Mouse (Mus musculus) kidney, postnatal 0 days (tissue): ENCODE measurements around the gene Inka1. TPM values are rescaled to one million over a fixed set of nuclear protein-coding genes. Genes with fewer than 3 reads are reported as not detected.

Experiments
- ATAC-seq: fragments of 200-750 bp; cut with Nextera tagmentation; replicated peaks from 2 replicates; pipeline ENCODE4 v1.8.0; 2017; ENCODE audit warnings: low read depth, moderate number of reproducible peaks, moderate TSS enrichment, moderate library complexity; ENCODE audit not compliant: low FRiP score
- DNase-seq: peaks from one replicate; pipeline ENCODE4 v3.0.0-alpha.2; 2016; ENCODE audit warnings: low spot score
- H3K27ac ChIP-seq: fragments of 300-500 bp; sonication (generic); 2 replicates; pipeline ENCODE4 v1.5.1; 2014; ENCODE audit warnings: mild to moderate bottlenecking
- H3K27me3 ChIP-seq: fragments of 300-500 bp; sonication (generic); 2 replicates; pipeline ENCODE4 v1.6.1; 2014; ENCODE audit warnings: low read length, mixed read lengths; ENCODE audit not compliant: insufficient read depth
- H3K36me3 ChIP-seq: fragments of 300-500 bp; sonication (generic); 2 replicates; pipeline ENCODE4 v1.6.1; 2014; ENCODE audit warnings: low read length, mixed read lengths; ENCODE audit not compliant: insufficient read depth
- H3K4me1 ChIP-seq: fragments of 300-500 bp; sonication (generic); replicated peaks from 2 replicates; pipeline ENCODE4 v1.6.1; 2014; ENCODE audit warnings: antibody characterized with exemption, low read length, mixed read lengths; ENCODE audit not compliant: insufficient read depth
- H3K4me2 ChIP-seq: fragments of 300-500 bp; sonication (generic); 2 replicates; pipeline ENCODE4 v1.6.1; 2014; ENCODE audit warnings: mild to moderate bottlenecking, low read length, moderate library complexity, mixed read lengths
- H3K4me3 ChIP-seq: fragments of 300-500 bp; sonication (generic); replicated peaks from 2 replicates; pipeline ENCODE4 v1.5.1; 2014; ENCODE audit warnings: low read depth, low read length
- H3K9ac ChIP-seq: fragments of 300-500 bp; sonication (generic); 2 replicates; pipeline ENCODE4 v1.6.1; 2014; ENCODE audit warnings: low read depth, low read length
- H3K9me3 ChIP-seq: fragments of 300-500 bp; sonication (generic); replicated peaks from 2 replicates; pipeline ENCODE4 v1.6.1; 2016; ENCODE audit warnings: low read length, inconsistent platforms, mixed read lengths
- CTCF ChIP-seq: IDR thresholded peaks from 2 replicates; pipeline ENCODE4 v1.5.1; 2016; ENCODE audit warnings: antibody characterized with exemption, low read depth, mild to moderate bottlenecking, moderate library complexity
- WGBS: fragments of 180-500 bp; shearing (Covaris S2); extraction: QIAGEN DNeasy Blood & Tissue Kit; methylation state at CpG from one replicate; pipeline ENCODE4 v1.1.7; 2014; 5-methylcytosine and 5-hydroxymethylcytosine counted together
- polyA plus RNA-seq: library from polyadenylated mRNA; unstranded; fragments of >200 nt; fragmentation: Nextera tagmentation; extraction: Ambion mirVana; gene quantifications from 2 replicates; pipeline ENCODE4 v1.2.1, GENCODE M21; 2015

The Inka1 gene
- polyA plus RNA-seq, 1 experiment from 2014 or later = 63.8 TPM

DNA sequence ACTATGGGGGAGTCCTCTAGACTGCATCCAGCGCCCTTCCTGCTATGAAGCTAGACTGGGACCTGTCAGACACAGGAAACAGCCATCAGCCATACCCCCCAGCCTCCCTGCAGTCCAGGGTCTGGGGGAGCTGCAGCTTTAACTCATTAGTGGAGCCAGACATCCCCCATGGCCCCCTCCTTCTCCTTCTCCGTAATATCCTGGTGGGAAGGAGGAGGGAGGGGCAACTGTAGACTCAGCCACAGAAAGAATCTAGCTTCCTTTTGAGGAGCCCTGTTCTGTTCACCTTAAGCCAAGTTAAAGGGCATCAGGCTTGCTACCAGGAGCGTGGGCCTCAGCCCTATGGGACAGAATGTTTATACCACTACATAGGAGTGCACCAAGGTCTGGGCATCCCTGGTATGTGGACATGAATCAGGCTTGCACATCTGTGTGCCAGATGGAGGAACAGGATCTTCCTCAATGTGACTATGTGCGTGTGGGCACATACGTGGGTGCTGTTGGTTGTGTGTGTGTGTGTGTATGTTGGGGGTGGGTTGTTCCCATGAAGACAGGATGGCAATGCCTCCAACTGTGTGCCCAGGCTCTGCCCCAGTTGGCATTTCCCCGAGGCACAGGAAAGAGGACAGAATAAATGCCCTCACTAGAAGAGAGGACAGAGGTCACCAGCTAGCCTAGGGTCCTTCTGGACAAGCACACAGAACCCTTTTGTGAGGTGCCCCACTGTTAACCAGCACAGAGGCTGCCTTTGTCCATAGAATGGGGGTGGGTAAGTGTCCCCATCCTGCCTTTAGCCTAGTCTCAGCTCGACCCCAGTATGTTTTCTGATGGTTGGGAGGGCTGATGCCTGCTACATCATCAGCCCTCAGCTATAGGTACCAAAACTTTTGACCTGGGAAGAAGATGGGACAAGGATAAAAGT, 3.7 kb downstream of the Inka1 start:
- Histone ChIP-seq H3K9me3 (no peaks in the 10 kb centered on the region), H3K4me2 (peak overlapping the region; percentile 82), H3K4me3 (no peak overlapping the region), H3K27ac (peak overlapping the region; percentile 98), H3K4me1 (peaks cover 22% of the 10 kb centered on the region), H3K9ac (peak overlapping the region; percentile 55), H3K36me3 (no peaks in the 10 kb centered on the region), H3K27me3 (no peaks in the 10 kb centered on the region)
- ATAC-seq = peak; percentile 29; the same call in 1 of the 2 replicates
- TF ChIP-seq CTCF = no peak
- WGBS = 31% methylated on average over 7 of the region's 7 CpGs
- DNase-seq = peak; percentile 93

DNA sequence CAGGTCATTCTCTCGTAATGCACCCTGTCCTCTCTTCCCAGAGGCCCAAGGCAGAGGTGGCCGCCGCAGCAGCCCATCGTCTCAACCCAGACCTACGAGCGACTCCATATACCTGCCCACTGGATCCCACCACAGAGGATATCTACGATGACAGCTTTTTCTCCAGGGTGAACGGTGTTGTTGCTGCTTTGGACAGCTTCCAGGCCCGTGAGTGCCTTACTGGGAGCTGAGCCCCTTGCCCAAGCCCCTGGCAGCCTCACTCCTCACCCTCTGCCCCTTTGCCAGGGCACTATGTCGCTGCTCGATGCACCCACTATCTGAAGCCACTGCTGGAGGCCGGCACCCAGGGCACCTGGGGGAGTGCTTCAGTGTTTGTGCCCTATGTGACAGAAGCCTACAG, 6.9 kb downstream of the Inka1 start:
- Histone ChIP-seq H3K9me3 (no peaks in the 10 kb centered on the region), H3K36me3 (no peaks in the 10 kb centered on the region), H3K27ac (no peak overlapping the region), H3K4me1 (peaks cover 15% of the 10 kb centered on the region), H3K9ac (no peak overlapping the region), H3K27me3 (no peaks in the 10 kb centered on the region), H3K4me3 (no peak overlapping the region), H3K4me2 (no peak overlapping the region)
- 85% methylated on average over 12 of the region's 12 CpGs for WGBS
- DNase-seq (no peak), ATAC-seq (no peak)
- TF ChIP-seq CTCF = no peak

DNA sequence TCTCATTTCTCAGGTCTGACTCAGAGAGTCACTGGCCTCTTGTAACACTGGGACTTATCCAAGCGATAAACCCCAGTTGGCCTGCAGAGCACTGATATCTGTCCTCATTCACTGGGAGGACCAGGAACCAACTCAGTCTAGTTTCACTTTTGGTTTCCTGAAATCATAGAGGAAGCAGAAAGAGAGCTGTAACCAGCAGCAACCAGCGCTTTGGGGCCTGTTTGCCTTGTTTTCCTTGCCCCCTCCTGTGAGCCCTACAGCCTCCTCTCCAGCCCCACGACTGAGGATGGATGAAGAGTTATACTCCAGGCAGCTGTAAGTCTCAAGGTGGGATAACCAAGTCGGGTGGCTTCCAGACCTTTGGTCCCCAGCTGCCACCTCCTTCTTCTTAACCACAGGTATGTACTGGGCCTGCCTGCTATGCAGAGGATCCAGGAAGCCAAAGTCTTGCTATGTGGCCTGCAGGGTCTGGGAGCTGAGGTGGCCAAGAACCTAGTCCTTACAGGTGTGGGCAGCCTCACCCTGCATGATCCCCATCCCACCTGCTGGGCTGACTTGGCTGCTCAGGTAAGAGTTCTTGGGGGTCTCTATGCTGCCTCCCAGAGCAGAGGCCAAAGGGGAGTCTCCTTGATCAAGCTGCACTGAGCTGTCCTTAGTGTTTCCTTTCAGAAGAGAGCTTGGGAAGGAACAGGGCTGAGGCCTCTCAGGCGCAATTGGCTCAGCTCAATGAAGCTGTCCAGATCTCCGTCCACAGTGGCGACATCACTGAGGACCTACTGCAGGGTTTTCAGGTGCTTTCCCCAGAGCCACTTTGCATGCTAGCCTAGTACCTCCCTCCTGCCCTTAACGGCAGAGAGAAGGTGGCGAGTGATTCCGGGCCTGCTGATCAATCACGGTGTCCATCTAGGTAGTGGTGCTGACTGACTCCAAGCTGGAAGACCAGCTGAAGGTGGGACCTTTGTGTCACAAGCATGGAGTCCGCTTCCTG, 10.0 kb downstream of the Inka1 start, which contains the start of gene Uba7:
Uba7 (plus strand) TSS at position 107 of the 988 bp plus-strand sequence.
- Histone ChIP-seq H3K4me1 (no peaks in the 10 kb centered on the region), H3K9ac (peak within 1 kb of the TSS; percentile 40; the same call in 1 of the 2 replicates), H3K27ac (peak within 1 kb of the TSS; percentile 89), H3K27me3 (no peaks in the 10 kb centered on the region), H3K36me3 (no peaks in the 10 kb centered on the region), H3K4me3 (peak within 1 kb of the TSS; percentile 17), H3K4me2 (peak within 1 kb of the TSS; percentile 54), H3K9me3 (no peaks in the 10 kb centered on the region)
- DNase-seq = peak; percentile 79
- no peak for TF ChIP-seq CTCF
- peak; percentile 48; the same call in 1 of the 2 replicates for ATAC-seq
- WGBS = 61% methylated on average over 12 of the region's 12 CpGs

DNA sequence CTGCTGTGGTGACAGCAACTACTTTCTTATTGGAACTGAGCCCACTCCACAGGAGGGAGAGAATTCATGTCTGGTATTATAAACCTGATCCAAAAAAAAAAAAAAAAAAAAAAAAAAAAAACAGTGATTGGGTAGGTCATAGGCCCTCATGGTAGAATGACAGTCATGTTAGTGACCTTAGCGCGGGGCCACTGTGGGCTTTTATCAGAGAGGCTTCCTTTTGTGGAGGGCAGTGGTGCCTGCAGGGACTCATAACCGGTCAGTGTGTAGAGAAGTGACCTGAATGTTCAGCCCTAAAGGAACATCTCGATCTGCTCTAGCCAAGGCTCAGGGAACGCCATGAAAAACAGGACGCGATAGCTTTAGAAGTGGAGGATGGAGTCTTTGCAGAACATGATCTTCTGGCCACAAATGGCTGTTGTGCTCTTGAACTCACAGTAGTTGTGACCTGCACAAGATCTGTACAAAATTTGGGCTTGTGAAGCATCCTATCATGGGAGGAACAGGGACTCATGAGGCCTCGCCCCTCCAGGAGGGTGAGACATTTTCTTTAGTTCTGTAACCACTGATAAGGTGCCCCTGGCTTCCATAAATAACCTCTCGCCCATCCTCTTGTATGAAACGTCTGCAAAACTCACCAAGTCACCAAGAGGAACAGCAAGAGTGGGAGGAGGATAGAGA, 11.0 kb downstream of the Inka1 start:
- WGBS = 73% methylated on average over 10 of the region's 10 CpGs
- no peaks in the 10 kb centered on the region for H3K4me1 ChIP-seq
- DNase-seq (no peak), ATAC-seq (no peak)
- H3K4me3 ChIP-seq = no peak overlapping the region
- no peak for TF ChIP-seq CTCF
- no peak overlapping the region for H3K4me2 ChIP-seq
- no peaks in the 10 kb centered on the region for H3K36me3 ChIP-seq
- no peaks in the 10 kb centered on the region for H3K9me3 ChIP-seq
- H3K27ac ChIP-seq = peak overlapping the region; percentile 89
- H3K27me3 ChIP-seq = no peaks in the 10 kb centered on the region
- H3K9ac ChIP-seq = no peak overlapping the region

DNA sequence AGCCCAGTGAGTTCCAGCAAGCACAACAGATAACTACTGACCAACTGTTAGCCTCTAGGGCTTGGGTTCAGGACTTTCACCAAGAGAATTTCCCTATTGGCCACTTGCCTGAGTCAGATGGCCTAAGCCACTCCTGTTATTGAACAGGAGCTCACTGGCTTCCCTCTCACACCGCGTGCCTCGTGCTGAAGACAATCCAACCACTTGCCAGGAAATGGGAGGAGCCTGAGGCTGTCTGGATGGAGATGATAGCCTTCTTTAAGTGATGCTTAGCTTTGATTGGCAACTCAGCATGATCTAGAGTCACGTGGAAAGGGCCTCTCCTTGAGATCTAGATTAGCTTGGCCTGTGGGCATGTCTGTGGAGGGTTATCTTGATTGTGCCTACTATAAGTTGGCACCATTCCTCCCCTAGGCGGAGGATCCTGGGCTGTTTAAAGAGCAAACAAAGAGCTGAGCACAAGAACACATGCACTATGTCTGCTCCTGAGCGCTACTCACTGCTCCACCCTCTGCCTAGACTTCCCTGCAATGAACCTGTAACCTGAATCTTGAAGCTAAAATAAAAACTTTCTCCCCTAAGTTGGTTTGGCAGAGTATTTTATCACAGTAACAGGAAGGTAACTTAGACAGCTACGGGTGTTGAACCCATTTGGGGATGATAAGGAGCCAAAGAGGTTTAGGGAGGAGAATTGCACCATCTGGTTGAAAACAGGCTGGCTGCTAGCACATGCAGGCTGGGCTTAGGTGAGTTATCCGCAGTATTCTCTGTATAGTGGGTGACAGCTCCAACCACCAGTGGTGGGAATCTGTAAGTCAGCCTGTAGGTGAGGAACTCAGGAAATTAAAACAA, 13.8 kb downstream of the Inka1 start:
- Histone ChIP-seq H3K4me2 (no peak overlapping the region), H3K9ac (no peak overlapping the region), H3K9me3 (no peaks in the 10 kb centered on the region), H3K4me3 (no peak overlapping the region), H3K4me1 (no peaks in the 10 kb centered on the region), H3K36me3 (no peaks in the 10 kb centered on the region), H3K27ac (no peak overlapping the region), H3K27me3 (no peaks in the 10 kb centered on the region)
- no peak for ATAC-seq
- no peak for DNase-seq
- WGBS = 60% methylated on average over 8 of the region's 8 CpGs
- no peak for TF ChIP-seq CTCF
